Mouse (Mus musculus) embryo, embryonic 10 days (tissue): Measurements from ENCODE around the gene Rubcn.
A peak's percentile ranks its signal among the peaks of the same experiment; 100 is the strongest.

Source experiments
- DNase-seq: peaks from one replicate; pipeline ENCODE4 v3.0.0-alpha.2; 2015; ENCODE audit warnings: low spot score

Rubcn gene

DNA sequence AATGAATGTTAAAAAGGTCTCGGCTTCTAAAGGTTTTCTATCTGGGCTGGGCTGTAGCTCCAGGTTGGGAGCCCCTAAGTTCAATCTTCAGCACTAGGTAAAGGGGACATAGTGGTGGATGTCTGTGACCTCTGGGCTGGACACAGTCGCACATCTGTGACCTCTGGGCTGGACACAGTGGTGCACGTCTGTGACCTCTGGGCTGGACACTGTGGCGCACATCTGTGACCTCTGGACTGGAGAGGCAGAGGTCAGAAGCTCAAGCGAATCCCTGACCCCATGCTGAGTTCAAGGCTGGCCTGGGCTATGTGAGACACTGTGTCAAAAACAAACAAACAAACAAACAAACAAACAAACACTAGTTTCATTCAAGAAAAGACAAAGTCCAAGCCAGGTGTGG is 7.3 kb downstream of the Rubcn start:
- DNase-seq, result no peak

DNA sequence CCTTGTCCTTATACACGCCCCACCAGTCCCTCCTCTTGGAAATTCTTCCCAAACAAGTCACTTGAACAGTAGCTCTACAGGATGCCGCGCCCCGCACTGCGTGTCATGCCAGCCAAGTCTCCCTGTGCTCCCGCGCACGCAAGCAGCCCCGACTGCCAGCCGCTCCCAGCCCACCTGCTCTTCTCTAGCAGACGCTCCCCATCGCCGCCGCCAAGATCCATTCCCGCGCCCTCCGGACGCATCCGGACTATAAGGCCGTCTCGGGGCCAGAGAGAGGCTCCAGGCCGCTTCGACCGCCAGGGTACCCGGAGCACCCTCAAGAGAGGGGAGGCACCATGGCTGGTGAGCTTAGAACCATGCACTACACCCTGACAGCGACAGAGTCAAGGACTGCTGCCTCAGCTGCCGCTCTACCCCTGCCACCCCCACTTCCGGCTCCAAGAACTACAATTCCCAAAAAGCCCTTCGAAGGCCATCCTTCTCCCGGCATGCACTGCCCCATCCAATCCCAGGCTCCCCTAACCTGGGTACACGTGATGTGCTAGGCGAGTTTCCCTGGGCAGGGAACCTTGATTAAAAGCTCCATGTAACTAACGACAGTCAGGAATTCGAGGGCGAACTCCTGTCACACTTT is 9.5 kb downstream of the Rubcn start:
- peak; percentile 94 for DNase-seq

- no peak for DNase-seq
Measured at GRCm38 (mm10) chr16:32866713-32867112, 10.9 kb downstream of the Rubcn start.

DNA sequence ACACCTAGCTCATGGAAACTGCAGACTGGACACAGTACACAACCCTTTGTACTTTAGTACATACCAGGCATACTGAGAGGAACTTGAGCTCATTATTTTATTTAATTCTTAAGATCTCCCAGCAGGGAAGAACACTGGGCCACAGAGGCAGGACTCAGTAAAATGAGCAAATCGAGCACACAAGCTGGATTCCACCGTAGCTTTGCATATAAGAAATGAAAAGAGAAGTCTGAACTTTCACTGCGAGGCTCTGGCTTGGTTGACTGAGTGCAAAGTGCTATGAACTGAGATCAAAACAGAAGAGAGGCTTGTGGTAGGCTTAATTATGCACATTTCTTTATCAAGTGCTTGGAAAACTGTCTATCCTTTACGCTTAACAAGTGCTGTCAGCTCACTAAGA is 12.2 kb downstream of the Rubcn start:
- DNase-seq, result no peak

- DNase-seq, result no peak
Measured at GRCm38 (mm10) chr16:32861813-32862385, 15.7 kb downstream of the Rubcn start.

GRCm38 (mm10) chr16:32858771-32859636 is 18.6 kb downstream of the Rubcn start:
- DNase-seq, result peak; percentile 11

DNA sequence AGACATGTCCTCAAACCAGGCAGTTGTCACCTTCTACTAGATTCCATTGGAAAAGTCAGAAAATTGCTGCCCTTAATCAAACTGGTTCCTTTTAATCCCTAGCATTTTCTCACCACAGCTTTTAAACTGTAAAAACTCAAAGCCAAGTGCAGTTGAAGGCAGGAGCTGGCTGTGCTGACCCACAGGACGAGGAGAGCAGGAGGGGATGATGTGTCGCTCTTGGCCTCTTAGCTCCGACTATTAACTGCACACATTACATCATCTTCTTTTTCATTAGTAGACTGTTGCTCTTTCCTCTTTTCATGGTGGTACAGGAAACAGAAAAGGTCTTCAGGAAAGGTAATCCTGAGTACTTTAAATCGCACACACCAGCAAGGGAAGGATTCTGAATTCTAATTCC is 19.2 kb downstream of the Rubcn start:
- no peak for DNase-seq

DNA sequence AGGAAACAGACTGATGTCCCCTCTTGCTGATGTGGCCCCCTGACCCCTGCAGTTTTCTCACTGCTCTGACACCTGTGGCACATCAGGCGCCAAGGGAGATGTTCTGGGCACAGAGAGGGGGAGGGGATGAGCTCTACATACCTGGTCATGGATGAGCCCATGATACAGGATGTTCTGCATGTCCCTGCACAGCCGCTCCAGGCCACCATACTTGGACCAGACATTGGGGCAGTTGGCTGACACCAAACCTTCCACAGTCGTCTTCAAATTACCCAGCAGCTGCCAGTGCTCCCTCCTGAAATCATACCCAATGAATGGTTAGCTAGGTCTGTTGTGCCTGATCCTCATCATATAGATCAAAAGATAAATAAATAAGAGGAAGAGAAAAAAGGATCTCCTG is 20.8 kb downstream of the Rubcn start:
- DNase-seq, result no peak

DNA sequence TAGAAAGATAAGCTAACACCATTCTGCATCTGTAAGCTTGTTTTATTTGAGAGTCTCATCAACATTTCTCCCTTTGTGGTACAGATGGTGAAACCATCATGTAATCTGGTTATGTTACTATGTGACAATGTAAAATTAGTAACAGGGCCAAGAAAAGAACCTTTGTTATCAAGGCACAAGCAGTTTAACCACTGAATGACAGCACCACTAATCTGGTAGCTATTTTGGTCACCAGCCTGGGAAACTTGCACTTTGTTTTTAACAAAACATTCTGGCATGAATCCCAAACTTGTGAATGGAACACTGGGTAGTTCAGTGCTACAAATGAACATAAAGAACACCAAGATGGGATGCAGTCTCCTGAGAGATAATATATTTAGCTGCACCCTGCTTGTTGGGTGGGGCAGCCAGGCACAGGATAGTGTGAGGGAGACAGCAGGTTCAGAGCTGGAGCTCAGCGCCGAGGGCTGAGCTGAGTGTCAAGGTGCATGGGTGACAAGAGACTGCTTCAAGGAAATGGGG is 23.5 kb downstream of the Rubcn start:
- DNase-seq, result no peak

DNA sequence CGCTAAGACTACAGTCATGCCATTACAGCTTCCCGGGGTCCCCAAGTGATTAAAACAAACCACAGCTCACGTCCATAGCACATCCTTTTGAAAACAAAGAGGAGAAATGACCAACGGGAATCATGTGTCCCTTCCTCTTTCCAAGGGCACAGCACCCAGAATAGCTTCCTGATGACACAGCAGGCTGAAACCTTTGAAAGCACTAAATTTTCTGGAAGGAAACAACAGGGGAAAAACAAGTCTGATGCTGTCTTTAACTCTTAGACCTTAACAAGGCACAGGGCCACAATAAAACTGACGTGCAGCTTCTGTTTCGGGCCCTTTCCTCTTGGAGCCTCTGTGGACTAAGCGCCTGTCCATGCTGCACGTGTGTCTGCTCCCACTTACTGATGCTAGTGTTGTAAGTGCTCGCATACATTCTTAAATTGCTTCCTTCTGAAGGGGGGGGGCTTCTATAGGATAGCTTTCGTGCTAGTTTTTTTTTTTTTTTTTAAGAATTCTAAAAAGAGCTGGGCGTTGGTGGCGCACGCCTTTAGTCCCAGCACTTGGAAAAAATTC is 24.0 kb downstream of the Rubcn start:
- no peak for DNase-seq

DNA sequence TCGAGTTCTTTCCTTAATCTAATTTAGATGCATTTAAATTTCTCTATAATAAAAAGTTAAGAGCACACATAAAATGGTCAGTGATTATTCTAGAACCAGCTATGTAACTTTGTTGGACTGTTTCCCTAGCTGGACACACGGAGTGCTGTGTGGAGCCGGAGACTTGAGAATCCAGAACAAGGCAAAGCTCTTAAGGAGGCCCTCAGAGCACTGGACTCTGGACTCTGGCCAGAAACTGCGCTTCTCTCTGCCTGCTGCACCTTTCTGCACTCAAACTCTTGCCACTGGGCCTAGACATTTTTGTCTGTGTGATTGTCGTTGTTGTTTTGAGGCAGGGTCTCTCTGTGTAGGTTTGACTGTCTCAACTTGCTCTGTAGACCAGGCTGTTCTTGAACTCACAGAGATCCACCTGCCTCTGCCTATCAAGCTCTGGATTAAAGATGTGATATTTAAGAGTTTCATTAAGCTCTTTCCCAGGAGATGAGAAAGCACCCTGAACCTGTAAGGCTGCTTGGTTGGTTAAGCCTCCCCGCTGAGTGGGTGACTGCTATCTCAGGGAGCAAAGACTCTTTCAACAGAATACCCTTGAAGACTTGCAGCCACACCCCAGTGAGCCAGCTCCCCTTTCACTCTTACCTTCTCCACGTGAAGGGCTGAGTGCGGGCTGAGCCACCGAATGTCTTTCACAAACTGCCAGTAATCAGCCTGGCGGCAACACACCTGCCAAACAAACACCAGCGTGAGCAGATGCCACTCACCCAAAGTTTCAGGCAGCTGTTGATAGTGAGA is 28.3 kb downstream of the Rubcn start:
- no peak for DNase-seq

GRCm38 (mm10) chr16:32847103-32847502 is 30.5 kb downstream of the Rubcn start:
- DNase-seq, result no peak

GRCm38 (mm10) chr16:32831501-32831900 is 46.1 kb downstream of the Rubcn start:
- DNase-seq, result no peak

- DNase-seq, result no peak
Measured at GRCm38 (mm10) chr16:32829104-32829503, 48.5 kb downstream of the Rubcn start.

GRCm38 (mm10) chr16:32826521-32826920 is 51.0 kb downstream of the Rubcn start:
- no peak for DNase-seq

- DNase-seq, result no peak
Measured at GRCm38 (mm10) chr16:32825380-32825779, 52.2 kb downstream of the Rubcn start.

DNA sequence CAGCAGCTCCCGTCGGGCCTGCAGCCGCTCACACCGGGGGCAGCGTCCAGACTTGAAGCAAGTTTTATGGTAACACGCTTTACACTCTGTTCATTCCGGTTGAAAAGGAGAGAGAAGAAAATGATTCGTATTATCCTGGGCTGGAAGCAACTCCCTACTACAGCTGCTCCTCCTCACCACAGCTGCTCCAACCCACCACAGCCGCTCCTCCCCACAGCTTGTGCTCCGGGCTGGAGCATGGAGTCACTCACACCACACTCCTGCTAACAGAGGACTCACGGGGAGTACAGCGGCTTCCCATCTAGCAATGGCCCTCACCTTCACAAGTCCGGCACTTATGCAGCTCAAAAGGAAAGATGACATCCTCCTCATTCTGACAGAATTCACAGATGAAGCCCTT is 53.5 kb downstream of the Rubcn start:
- no peak for DNase-seq

DNA sequence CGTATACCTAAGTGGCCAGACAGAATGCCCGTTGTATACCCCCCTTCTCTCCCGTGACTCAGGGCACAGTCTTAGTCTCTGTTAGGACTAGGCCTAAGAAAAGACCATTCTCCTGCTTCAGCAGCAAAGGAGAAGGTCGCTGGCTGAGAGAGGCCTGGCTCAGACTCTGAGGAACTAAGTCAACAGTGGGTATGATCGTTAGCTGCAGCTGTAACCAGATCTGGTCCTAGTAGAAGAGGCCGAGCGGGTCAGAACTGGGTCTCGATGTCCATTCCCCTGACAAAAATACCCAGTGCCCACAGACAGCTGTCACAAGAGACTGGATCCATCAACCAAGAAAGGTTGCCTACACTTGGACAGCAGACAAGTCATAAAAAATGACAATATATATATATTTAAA is 54.1 kb downstream of the Rubcn start:
- no peak for DNase-seq

GRCm38 (mm10) chr16:32822881-32823280 is 54.7 kb downstream of the Rubcn start:
- no peak for DNase-seq

GRCm38 (mm10) chr16:32822450-32822827 is 55.1 kb downstream of the Rubcn start:
- DNase-seq, result no peak

DNA sequence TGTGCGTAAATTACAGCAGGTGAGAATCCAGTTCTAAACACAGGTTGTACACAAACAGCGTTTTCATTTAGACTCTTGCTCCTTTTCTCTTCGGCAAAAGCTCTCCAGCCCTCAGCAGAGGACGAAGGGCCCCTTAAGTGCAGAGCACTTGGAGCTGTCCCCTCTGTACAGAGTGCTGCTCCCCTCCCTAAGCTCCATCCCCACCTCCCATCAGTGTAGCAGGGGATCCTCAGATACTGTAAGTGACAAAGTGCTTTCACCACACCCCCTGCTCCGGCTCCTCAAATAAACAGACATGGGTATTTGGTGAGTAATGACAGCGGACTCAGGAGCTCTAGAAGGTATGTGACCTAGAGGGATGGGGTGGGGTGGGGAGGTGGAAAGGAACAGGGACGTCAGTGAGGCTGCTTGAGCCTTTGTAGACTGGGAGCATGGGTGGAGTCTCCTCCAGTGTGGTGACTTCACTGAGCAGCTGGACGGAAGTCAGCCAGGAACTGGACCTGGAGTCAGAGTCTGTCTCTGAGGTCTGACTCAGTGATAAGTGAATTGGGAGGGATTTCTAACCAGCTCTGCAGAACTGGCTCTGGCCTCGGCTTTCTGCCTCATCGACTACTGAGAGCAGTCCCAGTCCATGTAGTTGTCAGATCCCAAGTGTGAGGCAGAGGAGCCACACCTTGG is 55.7 kb downstream of the Rubcn start:
- DNase-seq, result no peak
